Mouse (Mus musculus): Measurements from ENCODE around the gene Plcl2.
"Not testable (repeated sequence)": the region's sequence is repeated elsewhere in the genome, so short reads cannot be mapped to it uniquely, and the experiment has no call there.

Plcl2 gene

DNA sequence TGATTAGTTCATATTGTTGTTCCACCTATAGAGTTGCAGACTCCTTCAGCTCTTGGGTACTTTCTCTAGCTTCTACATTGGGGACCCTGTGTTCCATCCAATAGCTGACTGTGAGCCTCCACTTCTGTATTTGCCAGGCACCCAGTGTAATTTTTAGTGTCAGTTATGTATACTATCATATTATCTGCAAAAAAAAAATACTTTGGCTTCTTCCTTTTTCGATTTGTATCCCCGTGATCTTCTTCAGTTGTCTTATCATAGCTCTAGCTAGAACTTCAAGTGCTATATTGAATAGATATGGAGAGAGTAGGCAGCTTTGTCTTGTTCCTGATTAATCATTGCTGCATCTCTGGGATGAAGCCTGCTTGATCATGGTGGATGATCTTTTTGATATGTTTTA lies 25.7 kb downstream of the Plcl2 start:
- not testable (repeated sequence) for DNase-seq (ENCODE audit: low spot score)

DNA sequence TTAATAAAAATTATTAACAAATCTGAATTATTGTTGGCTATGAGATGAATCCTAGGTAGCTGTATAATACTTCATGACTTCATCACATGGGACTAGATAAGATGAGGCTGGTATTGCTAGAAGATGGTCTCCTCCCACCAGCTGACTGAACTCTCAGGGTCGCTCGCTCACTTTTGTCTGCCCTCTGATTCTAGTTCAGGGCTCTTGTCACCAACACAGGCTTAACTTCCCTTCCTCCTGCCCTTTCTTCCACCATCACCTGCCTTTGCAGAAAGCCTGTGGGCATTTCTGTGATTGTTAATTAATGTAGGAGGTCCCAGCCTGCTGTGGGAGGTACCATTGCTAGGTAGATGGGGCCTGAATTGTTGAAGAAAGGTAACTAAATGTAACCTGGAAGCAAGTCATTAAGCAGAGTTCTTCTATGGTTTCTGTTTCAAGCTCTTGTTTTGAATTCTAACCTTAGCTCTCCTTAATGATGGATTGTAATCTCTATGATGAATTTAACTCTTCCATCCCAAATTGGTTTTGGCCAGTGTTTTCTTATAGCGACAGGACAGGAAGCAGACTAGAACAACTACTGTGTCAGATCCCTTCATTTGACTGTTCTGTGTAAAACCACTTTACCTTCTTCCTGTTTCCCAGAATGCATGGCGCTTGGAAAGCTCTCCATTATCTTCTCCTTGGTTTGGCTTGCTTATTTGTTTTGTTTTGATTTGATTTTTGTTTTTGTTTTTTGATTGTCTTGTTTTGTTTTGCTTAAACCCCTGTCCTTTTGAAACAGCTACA lies 27.4 kb downstream of the Plcl2 start:
- no peak for DNase-seq (ENCODE audit: low spot score)

DNA sequence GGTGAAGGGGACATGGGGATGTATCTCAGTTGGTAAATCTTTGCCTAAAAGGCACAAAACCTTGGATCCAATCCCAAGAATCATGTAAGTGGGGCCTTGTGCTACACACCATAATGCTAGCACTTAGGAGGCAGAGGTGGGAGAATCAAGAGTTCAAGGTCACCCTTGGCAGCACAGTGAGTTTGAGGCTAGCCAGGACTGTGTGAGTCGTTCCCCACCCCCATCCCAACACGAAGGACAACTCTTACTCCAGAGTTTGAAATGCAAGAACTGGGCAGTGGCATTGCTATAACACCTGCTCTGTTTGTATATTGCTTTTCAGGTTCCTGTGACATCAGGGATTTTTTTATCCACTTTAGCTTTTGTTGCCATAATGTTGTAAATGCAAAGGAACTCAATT lies 28.6 kb downstream of the Plcl2 start:
- DNase-seq (ENCODE audit: low spot score), result no peak

DNA sequence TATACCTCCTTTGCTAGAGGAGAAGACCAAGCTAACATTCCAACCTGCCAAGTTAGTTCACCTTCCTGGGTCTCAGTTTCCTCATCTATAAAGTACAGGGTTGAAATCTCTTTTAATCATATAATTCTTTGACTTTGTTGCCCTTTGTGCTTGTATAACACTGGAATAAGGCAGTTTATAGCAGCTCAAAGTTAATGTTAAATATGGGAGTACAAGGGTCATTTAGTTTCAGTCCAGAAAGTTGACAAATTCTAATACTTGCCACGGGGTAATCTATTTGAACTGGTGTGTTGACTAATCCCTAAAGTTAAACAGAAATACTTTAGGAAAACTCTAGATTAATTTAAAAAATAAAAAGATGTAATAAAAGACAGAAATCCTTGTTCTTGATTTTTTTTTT lies 35.7 kb downstream of the Plcl2 start:
- no peak for DNase-seq (ENCODE audit: low spot score)

DNA sequence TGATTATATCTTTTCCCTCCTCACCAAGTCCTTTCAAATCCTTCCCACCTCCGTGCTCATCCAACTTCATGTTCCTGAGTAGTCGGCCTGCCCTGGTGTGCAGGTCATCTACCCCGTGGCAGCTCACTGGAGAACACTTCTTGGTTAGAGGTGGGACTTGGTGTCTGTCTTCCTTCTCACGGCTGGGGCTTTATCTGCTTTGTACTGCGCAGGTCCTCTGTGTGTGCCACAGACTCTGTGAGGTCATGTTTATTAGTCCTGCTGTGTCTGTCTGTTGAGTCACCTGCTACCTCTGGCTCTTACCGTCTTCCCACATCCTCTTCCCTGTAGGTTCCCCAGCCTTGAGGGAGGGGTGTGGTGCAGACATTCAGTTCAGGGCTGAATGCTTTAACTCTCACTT lies 36.1 kb downstream of the Plcl2 start:
- no peak for DNase-seq (ENCODE audit: low spot score)

DNA sequence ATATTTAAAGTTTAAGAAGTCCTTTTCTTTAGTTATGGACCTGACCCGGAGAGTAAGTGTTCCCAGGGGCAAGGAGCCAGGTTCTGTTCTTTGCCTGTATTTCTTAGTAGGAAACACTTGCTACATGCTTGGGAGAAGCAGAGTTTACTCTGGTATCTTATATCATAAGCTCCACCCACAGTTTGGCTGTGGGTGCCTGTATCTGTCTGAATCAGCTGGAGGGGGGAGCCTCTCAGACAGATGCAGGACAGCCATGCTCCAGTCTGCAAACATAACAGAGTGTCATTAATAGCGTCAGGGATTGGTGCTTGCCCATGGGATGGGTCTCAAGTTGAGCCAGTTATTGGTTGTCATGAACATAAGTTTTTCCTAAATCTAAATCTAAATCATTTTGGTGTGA lies 42.9 kb downstream of the Plcl2 start:
- no peak for DNase-seq (ENCODE audit: low spot score)

DNA sequence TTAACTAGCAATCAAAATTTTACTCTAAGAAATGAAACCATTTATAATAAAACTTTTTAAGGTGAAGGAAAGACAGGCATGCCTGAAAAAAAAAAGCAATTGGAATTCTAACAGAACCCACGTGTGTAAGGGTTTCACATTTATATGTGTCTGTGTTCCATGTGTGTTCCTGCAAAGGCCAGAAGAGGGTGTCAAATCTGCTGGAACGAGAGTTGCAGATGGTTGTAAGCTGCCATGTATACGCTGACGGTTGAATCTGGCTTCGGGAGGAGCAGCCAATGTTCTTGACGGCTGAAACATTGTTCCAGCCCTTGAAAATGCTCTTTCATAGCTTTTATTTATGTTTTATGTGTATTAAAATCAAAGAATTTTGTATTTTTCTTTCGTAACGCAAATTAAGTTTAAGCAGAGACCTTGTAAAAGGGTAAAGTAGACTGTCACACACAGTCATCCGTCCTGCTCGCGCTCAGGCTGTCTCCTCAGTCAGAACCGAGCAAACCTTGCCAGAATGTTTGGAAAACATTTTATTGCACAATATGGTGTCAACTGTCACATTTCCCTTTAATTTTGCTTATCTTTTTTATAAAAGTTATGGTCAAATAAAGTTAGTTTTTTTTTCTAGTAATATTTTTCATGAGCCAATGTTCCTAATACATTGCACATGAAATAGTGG lies 48.5 kb downstream of the Plcl2 start:
- DNase-seq (ENCODE audit: low spot score), result peak; percentile 64

DNA sequence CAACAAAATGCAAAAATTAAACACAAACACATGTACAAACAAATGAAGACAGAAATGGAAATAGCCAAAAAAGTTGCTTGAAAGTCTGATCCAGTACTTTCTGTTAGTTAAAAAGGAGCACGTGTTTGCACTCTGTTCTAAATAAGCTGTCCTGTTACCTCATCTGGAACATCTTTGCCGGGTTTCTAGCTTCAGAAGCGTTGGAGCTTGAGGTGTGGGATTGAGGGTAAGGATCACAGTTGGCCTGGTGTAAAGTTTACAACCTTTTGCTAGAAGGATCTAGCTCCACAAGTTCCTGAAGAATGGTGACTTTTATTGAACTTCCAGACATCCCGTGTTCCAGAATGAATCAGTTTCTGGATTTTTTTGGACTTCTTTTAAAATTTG lies 49.0 kb downstream of the Plcl2 start:
- no peak for DNase-seq (ENCODE audit: low spot score)

DNA sequence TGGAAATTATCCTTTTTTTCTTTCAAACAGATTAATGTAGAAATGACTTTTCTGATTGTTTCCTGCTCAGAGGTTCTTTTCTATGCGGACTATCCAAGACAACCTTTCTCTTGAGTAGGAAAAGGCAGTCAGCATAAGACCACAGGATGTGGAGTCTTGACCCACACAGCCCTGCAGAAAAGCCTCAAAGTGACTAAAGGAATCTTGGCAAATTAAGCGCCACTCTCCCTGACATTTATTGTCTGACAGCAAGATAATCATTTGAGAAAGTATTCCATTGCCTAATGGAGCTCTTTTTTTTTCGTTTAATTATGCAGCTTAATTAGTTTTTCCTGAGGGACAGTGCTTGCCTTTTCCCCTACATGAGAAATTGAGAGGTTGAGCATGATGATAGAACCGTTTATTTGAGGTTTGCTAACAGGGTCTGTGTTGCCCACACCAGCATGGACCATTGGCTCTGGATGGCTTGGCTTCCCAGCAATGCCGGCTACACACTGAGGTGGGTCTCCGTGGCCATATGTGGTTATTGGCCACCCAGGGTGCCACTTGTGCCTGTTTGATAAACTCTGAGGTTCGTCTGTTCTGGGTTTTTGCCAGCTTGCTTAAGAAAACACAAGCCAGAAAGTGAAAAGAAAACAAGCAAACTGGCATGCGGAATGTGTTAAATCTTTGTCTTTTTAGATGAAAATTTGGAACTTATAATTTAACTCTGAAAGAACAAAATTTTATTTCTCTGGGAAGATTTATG lies 56.3 kb downstream of the Plcl2 start:
- DNase-seq (ENCODE audit: low spot score), result peak; percentile 12

DNA sequence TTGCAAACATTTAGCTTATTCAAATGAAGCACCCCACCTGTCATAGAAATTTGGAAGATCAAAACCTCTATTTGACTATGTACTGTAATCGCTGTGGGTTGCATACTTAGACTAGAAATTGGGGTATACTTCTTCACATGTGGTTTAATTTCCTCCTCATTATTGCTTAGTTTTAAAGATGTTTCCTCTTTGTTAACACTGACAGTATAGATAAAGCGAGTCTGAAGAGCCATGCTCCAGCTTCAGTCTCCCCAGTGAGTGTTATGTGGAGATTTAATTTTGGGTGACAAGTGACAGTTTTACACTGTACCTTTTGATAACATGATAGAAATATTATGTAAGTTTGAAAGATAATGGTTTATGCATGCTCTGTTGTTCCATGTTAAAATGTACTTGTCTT lies 59.6 kb downstream of the Plcl2 start:
- no peak for DNase-seq (ENCODE audit: low spot score)

DNA sequence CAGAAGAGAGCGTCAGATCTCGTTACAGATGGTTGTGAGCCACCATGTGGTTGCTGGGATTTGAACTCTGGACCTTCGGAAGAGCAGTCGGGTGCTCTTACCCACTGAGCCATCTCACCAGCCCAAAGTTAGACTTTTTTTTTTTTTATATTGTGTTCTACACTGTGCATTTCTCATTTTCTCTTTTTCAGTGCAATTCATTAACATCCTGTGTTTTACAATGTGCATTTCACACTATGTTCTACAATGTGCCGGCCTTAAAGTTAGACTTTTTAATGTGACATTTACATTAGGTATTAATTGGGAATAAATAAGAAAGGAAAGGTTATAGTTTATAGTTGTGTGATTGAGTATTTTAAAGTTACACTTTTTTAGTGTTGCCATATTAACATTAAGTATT lies 61.0 kb downstream of the Plcl2 start:
- DNase-seq (ENCODE audit: low spot score), result not testable (repeated sequence)

DNA sequence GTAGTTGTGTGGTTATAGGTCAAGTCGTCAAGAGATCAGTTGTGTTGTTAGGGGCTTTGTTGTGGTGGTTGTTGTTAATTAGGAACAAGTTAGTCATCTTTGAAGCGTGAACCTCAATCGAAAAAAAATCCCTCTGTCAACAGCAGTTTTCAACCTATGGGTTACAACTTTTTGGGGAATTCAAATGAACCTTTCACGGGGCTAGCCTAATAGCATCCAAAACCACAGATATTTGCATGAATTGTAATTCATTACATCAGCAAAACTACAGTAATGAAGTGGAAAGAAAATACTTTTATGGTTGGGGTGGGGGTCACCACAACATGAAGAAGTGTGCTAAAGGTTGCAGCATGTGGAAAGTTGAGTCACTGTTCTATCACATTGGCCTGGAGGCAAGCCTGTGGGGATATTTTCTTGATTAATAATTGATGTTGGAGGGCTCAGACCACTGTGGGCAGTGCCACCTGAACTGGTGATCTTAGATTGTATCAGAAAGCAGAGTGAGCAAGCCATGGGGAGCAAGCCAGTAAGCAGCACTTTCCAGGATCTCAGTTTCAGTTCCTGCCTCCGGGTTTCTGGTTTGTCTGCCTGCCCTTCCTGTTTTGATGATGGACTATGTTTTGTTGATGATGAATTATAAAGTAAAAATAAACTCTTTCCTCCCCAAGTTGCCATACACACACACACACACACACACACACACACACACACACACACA lies 61.6 kb downstream of the Plcl2 start:
- DNase-seq (ENCODE audit: low spot score), result no peak

DNA sequence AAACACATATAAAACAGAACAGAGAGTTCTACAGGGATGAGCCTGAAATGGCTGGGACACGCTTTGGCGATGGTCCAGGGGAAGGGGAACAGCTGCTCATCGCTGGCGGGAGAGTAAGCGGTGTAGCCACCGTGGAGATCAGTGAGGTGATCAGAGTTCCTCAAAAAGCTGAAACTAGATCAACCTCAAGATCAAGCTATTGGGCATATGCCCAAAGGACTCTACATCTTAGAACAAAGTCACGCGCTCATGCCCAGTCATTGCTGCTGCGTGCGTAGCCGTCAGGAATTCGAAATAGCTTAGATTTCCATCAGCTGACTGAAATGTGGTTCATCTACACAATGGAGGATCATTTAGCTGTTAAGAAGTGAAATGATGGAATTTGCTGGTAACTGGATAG lies 65.0 kb downstream of the Plcl2 start:
- DNase-seq (ENCODE audit: low spot score), result no peak

DNA sequence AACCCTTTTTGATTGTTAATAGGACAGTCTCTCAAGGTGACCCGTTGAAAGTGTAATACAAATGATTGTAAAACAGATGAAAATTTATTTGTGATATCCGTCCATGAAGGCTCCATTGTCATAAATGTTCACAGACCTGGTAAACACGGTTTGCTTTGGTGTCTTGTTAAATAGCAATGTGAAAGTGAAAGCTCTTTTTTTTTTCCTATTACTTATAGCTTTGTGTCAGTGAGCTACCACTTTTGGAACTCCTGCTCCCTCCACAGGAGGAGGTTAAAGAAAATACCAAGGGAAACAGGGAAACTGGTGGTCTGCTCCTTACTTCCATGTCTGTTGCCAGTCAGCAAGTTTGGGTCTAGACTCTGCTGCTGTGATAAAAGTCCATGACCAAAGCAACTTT lies 71.2 kb downstream of the Plcl2 start:
- DNase-seq (ENCODE audit: low spot score), result no peak

DNA sequence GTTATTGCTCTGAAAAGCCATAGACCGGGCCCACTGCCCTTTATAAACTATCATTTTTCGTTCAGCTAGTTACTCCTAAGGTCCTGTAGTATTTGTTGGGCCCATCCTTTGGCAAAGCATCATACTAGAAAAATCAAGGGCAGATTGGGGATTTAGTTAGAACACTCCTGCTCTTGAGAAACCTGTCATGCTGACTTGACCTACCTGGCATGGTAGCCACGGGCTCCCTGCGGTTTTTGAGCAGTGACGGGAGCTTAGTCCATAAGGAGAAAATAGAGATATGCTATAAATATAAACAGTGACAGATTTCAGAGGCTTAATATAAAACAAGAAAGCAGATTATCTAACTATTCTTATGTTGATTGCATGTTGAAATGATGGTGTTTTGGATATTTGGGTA lies 77.6 kb downstream of the Plcl2 start:
- DNase-seq (ENCODE audit: low spot score), result no peak

DNA sequence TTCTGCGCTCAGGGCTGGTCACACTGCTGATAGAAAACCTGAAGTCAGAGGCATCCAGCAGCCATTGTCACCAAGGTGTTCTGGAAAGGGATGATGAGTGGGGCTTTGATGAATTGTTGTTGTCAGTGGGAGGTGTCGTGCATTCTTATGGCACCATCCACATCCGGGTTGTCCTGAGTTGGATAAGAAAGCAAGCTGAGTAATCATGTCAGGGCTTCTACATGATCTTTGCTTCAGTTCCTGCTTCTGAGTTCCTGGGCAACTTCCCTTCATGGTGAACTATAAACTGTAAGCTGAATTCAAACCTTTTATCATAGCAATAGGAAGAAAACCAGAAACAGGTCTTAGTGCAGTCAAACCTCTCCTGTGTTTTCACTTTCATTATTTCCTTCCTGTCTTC lies 78.7 kb downstream of the Plcl2 start:
- DNase-seq (ENCODE audit: low spot score), result no peak

DNA sequence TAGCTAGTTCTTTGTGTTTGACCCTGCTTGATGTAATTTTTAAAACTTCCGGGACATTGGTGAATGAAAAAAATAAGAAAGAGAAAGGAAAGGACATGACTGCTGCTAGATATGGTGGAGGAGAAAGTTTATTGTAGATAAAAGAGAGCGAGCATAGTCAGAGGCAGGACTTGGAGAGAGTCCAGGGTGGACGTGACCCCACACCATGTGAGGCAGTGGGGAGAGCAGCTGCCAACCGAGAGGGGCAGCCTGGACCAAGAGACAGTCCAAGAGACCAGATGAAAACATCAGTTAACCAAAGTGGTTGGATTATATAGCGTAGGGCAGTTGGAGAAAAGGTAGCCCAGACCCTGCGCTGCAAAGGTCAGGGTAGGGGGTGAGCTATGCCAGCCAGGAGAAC lies 91.0 kb downstream of the Plcl2 start:
- DNase-seq (ENCODE audit: low spot score), result no peak

DNA sequence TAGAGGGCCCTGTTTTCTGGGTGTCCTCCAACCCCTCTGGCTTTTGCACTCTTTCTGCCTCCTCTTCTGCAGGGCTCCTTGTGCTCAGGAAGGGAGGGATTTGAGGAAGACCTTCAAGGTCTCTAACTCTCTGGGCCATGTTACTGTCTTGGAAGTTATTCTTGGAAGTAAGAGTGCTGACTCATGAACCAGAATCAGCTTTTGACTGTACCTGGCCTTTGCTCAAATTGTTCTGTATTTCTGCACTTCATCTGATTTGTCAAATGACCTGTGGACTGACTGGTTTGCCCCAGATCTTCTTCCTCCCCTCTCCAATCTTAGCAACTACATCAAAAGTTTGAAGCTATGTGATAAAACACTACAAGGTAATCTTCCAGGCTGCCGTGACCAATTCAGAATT lies 91.5 kb downstream of the Plcl2 start:
- DNase-seq (ENCODE audit: low spot score), result peak; percentile 38

DNA sequence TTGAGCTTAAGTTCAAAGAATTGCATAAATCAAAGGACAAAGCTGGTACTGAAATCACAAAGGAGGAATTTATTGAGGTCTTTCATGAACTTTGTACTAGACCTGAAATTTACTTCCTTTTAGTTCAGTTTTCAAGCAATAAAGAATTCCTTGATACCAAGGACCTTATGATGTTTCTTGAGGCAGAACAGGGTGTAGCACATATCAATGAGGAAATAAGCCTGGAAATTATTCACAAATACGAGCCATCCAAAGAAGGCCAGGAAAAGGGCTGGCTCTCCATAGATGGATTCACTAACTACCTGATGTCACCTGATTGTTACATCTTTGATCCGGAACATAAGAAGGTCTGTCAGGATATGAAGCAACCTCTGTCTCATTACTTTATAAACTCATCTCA lies 97.7 kb downstream of the Plcl2 start:
- DNase-seq (ENCODE audit: low spot score), result no peak

DNA sequence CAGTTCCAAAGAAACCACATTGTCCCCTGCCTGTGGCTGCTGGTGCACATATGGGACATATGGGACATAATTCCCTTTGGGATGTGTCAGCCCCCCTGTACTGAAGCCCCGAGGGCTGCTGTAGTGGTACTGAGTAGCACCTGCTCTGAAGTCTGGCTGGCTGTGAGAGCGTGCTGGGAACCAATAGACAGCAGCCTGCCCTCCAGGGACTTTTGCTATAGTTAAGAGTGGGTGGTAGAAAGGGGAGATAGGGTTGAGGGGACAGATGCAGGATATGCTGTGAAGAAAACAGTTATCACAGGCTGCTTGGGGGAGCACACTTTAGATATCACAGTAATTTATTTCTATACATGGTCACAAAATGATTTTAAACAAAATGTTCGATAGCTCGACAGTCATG lies 100.7 kb downstream of the Plcl2 start:
- DNase-seq (ENCODE audit: low spot score), result no peak

DNA sequence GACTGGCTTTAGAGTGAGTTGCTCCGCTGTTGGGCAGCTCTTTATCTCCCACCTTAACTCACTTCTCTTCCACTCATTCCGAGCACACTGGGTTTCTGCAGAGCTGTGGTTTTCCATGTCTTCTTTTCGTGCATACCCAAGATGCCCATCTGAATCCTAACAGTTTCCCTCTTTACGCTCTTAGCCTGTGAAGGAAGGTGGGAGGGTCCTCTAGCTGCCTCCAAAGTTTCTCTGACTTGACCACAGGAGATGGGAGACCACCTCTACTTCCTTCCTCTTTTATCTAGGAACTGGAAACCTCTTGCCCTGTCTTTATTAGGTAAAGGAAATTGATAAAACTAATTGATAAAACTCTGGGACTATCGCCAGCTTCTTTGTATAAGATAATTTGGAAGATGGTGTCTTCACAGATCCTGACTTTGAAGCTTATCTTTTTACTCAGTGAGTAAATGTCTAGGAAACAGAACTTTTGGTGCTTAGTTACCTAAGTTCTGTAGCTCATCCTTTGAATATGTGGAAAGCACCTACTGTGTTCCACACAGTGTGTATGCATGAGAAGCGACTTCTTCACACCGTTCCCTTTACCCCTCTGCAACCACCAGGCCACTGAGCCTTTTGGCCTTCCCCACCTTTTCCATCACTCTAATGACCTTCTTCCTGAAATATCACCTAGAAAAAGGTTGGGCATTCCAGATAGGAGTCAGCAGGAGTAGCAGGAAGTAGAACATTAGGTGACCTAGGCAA lies 111.8 kb downstream of the Plcl2 start:
- DNase-seq (ENCODE audit: low spot score), result no peak

DNA sequence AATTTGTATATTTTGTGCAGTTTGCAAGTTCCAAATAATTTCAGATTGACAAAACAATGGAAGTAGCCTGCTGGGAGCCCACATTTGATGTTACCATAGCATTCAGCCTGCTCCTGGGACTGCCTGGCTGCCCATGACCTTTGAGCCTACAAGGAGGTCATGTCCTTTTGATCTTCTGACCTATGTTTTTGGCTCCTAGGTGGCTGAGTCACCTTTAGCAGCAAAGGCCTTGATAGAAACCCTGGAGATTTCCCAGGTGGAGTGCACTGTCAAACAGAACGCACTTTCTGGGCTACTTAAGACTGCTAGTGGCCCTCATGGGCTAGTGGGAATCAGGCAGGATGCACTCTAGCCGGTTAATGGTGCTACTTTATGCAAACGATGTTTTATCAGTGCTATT lies 112.8 kb downstream of the Plcl2 start:
- DNase-seq (ENCODE audit: low spot score), result no peak
